Mouse (Mus musculus) c-Kit-positive CD71-positive TER-119-negative erythroid progenitor cells, embryonic 14.5 days (primary cell): ENCODE measurements around the gene Ccdc13.

Source experiments
- DNase-seq: peaks from one replicate; pipeline ENCODE4 v3.0.0-alpha.2; 2013; ENCODE audit warnings: low read depth

The Ccdc13 gene

GRCm38 (mm10) chr9:121802747-121803146 lies 36.5 kb downstream of the Ccdc13 start:
- DNase-seq: no peak

GRCm38 (mm10) chr9:121798887-121799520 lies 40.3 kb downstream of the Ccdc13 start:
- no peak for DNase-seq

GRCm38 (mm10) chr9:121797722-121798121 lies 41.5 kb downstream of the Ccdc13 start:
- no peak for DNase-seq

- no peak for DNase-seq
Observed at GRCm38 (mm10) chr9:121794972-121795539, 44.2 kb downstream of the Ccdc13 start.

GRCm38 (mm10) chr9:121791757-121792521 lies 47.3 kb downstream of the Ccdc13 start, which contains the start of gene Hhatl:
Hhatl (minus strand) TSS chr9:121792507.
- no peak for DNase-seq

- DNase-seq: peak; percentile 24
Observed at GRCm38 (mm10) chr9:121791206-121791605, 48.1 kb downstream of the Ccdc13 start.

GRCm38 (mm10) chr9:121786359-121786758 lies 52.9 kb downstream of the Ccdc13 start:
- no peak for DNase-seq

GRCm38 (mm10) chr9:121785261-121785660 lies 54.0 kb downstream of the Ccdc13 start:
- DNase-seq: no peak

GRCm38 (mm10) chr9:121784801-121785200 lies 54.5 kb downstream of the Ccdc13 start:
- no peak for DNase-seq

GRCm38 (mm10) chr9:121778066-121778624 lies 61.1 kb downstream of the Ccdc13 start:
- DNase-seq: no peak

- DNase-seq: no peak
Observed at GRCm38 (mm10) chr9:121777484-121778065, 61.7 kb downstream of the Ccdc13 start, which contains the start of gene Klhl40. Klhl40 (plus strand) TSS chr9:121777607.

- no peak for DNase-seq
Observed at GRCm38 (mm10) chr9:121776511-121776910, 62.8 kb downstream of the Ccdc13 start.

GRCm38 (mm10) chr9:121775951-121776350 lies 63.3 kb downstream of the Ccdc13 start:
- no peak for DNase-seq

- no peak for DNase-seq
Observed at GRCm38 (mm10) chr9:121772412-121772811, 66.8 kb downstream of the Ccdc13 start.

- no peak for DNase-seq
Observed at GRCm38 (mm10) chr9:121765166-121765855, 74.0 kb downstream of the Ccdc13 start.

- no peak for DNase-seq
Observed at GRCm38 (mm10) chr9:121763716-121764115, 75.5 kb downstream of the Ccdc13 start.

GRCm38 (mm10) chr9:121762761-121763160 lies 76.5 kb downstream of the Ccdc13 start:
- no peak for DNase-seq

- DNase-seq: no peak
Observed at GRCm38 (mm10) chr9:121762248-121762647, 77.0 kb downstream of the Ccdc13 start.

GRCm38 (mm10) chr9:121761787-121762186 lies 77.5 kb downstream of the Ccdc13 start:
- DNase-seq: no peak

- DNase-seq: no peak
Observed at GRCm38 (mm10) chr9:121761091-121761665, 78.1 kb downstream of the Ccdc13 start.
